In the genomic region with DNA sequence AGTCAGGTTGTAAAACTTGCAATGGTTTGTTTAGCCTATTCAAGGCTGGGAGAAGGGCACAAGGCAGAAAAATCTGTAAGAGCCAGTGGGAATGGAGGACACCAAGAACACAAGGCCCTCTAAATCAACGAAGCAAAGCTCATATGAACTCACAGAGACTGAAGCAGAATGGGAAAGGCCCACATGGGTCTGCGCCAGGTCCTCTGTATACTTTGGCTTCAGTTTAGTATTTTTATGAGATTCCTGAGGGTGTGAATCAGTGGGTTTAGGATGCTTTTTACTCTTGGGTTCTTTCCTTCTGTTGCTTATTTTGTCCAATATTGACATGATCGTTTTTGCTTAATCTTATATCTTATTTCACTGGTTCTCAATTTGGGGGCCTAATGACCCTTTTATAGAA, we compare ENCODE assay signal across 16 mouse cellular contexts.
A peak's percentile ranks its signal among the peaks of the same experiment; 100 is the strongest.
DNase-seq lines count a peak whose midpoint lies in the region.
"Had no signal": no experiment of that assay in that cellular context is flagged by ENCODE, and none has a peak within 500 bp of the region (broad histone marks: within the 10 kb centered on the region; RNA-seq: fewer than 3 reads in every experiment).

No protein-coding gene starts in this region.

- DNase-seq in heart, postnatal 4 days, result peak; percentile 17
- DNase-seq in heart, adult 11 months, result no peak
- DNase-seq in kidney, postnatal 4 days, result peak; percentile 63
- DNase-seq in kidney, adult 8-10 months, result no peak
- DNase-seq in 3134 (ENCODE audit: extremely low read depth, insufficient read length, low spot score) (peak; percentile 42), NIH3T3 (ENCODE audit: low read depth) (peak; percentile 66)
- no peak for DNase-seq in T-cell, adult 2 months (ENCODE audit: low spot score)
- DNase-seq: adrenal gland, postnatal 14 days; cerebellum, adult 11 months; cerebellum, adult 9-10 months; cerebellum, postnatal 36 days; gastrocnemius, postnatal 14 days; liver, postnatal 0 days; lung, postnatal 10 days; right cerebral cortex, postnatal 25 days; thymus, postnatal 14 days had no signal

Comparison
In these comparisons a context has a peak if more than half of its experiments do, and no peak if none do; other contexts are left out.
1. DNase-seq: peak in heart, postnatal 4 days (single experiment), kidney, postnatal 4 days (2 of 2), 3134 (single experiment) and NIH3T3 (single experiment); none in heart, adult 11 months (single experiment), kidney, adult 8-10 months (0 of 2) and T-cell, adult 2 months (single experiment).